Mouse (Mus musculus): ENCODE data around the gene 4933415F23Rik.

4933415F23Rik gene

DNA sequence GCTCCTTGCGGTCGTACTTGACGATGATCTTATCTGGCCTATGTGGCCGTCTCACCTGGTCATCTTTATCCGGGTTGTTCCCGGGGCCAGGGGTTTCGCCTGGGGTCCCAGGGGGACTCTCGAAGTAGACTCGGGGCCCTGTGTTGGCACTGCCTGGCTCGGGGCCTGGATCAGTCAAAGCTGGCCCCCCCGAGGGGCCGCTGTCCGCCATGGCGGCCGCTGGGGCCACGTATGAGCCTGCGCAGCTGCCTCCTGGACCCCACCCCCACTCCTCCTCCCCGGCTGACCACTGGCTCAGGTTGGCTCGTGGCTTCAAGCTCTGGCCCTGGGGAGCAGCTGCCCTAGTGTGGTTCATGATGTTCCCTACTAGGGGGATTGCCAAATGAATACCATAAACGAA, at the start of gene 4933415F23Rik:
4933415F23Rik (minus strand) TSS at position 233 of the 400 bp plus-strand sequence.
- in situ Hi-C loops (cut with MboI, MseI): no loop called here

DNA sequence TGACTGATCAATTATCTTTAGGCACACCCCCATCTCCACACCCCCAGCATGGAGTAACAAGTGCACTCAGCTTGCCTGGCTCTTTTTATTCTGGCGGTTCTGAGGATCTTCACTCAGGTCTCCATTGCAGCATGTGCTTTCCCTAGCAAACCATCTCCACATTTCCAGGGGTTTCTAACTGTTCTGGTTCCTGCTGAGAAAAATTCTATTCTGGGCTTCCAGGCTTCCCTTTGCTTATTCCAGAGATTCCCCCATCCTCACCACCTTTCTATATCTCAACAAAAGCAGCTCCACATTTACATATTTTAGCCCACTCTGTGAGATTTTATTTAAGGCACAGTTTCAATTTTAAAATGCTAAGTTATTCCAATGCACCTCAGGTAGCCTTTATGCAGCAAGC, 49.7 kb upstream of the 4933415F23Rik start:
- in situ Hi-C loops (cut with MboI, MseI): no loop called here

DNA sequence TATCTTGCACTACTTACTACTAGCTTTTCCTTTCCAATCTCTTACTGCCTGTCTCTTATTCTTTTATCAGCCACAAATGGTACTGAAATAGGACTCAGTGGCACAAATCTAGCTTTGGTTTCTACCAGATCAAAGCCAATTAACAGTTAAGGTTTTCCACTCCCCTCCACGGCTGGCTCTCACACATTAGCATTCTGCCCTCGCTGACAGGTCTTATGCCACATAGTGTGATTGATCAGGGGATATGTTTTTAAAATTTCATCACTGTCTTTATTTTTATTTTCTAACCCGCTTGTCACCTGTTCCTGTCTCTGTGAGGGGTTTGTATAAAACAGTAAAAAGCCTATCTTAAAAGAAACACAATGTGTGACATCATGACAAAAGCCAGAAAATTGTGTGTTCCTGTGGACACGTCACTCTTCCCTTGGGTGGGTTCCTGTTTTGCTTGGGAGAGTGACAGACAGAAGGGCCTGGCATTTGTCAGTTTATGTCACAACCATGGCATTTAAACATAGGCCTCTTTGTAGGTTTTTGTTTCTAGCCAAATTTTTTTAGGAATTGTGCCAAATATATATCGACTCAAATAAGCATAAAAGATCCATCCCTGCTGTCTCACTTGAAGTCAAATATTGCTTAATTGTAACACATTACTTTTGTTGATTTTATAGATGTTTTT, 44.3 kb upstream of the 4933415F23Rik start:
- in situ Hi-C loops (cut with MboI, MseI): loop anchor here (25.0 kb wide), 1 partner anchor 534 kb away; no protein-coding TSS in a partner anchor

DNA sequence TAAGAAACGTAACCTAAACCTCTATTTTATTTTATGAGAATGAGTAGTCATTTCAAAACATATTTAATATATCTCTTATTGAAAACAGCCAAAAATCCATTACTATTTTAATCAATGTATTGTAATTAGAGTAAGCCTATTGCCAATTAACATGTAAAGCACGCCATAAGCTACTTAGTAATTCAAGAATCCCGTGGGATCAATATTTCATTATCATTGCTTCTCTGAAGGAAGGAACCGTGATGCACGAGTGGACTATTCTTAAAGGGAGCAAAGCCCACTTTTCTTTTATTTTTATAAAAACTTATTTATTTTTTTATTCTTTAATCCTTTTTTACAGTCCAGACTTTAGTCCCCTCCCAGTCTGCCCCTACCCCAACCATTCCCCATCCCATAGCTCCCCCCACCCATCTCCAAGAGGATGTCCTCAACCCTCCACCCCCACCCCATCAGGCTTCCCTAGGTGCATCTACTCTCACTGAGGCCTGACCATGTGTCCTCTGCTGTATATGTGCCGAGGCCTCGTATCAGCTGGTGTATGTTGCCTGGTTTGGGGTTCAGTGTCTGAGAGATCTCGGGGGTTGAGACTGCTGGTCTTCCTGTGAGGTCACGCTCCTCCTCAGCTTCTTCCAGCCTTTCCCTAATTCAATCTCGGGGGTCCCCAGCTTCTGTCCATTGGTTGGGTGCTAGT, 39.2 kb upstream of the 4933415F23Rik start:
- in situ Hi-C loops (cut with MboI, MseI): loop anchor here (25.0 kb wide), 1 partner anchor 529 kb away; no protein-coding TSS in a partner anchor

DNA sequence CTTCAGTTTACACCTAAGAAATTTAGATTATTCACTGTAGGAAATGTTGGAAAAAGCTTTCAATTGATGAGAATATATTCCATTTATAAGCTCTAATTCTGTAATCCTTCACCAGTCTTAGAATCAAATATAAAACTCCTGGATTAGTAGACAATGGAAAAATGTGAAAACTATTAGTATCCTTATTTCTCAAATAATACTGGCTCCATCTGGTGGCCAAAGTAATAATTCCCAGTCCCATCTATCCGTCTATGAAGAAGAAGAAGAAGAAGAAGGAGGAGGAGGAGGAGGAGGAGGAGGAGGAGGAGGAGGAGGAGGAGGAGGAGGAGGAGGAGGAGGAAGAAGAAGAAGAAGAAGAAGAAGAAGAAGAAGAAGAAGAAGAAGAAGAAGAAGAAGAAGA, 38.5 kb upstream of the 4933415F23Rik start:
- in situ Hi-C loops (cut with MboI, MseI): loop anchor here (25.0 kb wide), 1 partner anchor 528 kb away; no protein-coding TSS in a partner anchor

DNA sequence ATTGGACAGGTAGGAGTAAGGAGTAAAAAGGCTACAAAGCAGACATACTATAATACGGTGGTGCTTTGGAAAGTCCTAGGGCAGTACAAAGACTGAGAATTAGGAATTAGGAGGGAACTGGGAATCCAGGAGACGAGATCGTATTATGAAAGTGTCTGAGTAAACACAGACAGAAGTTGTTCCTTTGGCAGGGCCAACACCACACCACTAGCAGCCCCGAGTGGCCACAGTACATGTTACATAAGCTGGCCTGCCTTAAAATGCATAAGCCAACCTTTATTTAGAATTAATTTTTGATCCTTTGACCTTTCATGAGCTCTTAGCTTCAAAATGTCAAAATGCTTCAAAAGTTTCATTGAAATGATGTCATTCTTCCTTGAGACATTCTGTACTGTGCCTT, 18.8 kb upstream of the 4933415F23Rik start:
- in situ Hi-C loops (cut with MboI, MseI): no loop called here

DNA sequence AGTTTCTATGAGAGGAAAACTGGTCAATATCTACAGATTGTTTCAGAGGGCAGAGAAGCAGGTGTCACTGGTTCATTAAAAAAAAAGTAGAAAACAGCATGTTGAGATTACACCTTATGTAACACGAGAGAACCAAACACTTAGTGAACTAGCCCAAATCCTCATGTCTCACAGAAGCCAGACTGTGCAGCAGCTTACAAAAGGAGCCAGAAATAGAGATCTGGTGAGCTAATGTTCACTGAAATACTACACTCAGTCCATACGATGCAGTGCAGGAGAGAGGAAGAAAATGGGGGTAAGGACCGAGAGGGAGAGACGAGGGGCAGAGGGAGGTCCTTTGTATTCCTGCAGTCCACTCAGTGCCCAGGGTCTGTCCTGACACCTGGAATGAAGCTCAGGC, 17.4 kb upstream of the 4933415F23Rik start:
- in situ Hi-C loops (cut with MboI, MseI): no loop called here

DNA sequence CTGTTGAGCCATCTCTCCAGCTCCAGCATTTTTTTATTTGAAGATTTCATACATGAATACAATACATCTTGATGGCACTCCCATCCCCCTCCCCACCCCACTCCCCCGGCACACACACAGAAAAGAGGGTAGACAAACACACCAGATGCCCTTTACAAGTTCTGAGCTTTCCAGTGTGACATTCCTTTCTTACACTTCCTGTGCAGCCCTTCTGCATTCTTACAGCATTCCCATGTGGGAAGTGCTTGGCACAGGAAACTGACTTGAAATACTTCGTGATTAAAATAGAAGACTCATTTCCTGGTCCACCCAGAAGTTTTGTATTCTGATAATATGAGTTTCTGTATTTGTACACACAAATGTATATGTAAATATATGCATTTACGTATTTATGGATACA, 15.4 kb upstream of the 4933415F23Rik start:
- in situ Hi-C loops (cut with MboI, MseI): no loop called here

DNA sequence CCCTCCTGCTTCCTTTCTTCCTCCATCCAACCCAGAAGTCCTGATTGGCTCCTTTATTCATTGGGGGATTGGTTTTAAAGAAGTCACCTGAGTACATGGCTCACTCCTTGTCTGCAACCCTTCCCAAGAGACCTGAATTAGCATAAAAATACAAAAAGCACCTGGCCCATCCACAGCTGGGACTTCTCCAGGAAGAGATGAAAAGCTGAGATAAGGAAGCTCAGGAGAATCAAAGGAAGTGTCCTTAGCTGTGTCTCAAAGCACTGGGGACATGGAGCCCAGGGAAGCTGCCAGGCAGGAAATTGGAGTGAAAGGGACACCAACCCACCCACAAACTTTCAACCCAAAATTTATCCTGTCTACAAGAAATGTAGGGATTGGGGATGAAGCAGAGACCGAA, 7.1 kb upstream of the 4933415F23Rik start:
- in situ Hi-C loops (cut with MboI, MseI): no loop called here

DNA sequence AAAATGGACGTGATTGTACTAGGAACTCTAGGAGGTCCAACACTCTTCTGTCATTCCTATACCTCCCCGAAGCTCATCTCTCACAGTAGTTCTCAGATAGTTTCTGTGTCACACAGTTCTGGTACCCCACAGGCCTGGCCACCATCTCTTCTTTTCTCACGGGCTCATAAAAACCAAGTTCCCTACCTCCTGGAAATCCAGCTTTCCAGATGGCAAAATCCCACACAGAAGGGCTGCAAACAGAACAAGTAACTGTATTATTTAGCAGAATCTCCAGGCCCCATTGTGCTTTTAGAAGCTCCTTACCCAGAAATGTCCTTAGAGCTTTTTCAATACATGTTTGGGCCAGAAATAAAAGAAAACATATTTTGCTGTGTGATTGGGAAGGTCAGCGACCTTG, 828 bp upstream of the 4933415F23Rik start:
- in situ Hi-C loops (cut with MboI, MseI): no loop called here

DNA sequence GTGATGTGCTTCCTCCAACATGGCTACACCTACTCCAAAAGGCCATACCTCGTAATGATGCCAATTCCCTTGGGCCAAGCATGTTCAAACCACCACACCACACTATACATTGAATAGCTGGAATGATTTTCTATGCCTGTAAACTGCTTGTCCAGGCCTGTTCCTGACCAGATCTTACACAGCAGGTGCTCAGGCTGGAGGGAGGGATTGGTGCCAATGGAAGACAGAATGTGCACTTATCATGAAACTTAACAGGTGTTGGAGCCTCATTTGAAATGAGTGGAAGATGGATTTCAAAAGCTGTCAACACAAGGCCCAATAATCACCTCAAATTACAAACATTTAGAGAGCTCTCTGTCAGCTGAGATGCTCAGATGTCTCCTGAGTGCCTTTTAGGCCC, 2.3 kb downstream of the 4933415F23Rik start:
- in situ Hi-C loops (cut with MboI, MseI): no loop called here

DNA sequence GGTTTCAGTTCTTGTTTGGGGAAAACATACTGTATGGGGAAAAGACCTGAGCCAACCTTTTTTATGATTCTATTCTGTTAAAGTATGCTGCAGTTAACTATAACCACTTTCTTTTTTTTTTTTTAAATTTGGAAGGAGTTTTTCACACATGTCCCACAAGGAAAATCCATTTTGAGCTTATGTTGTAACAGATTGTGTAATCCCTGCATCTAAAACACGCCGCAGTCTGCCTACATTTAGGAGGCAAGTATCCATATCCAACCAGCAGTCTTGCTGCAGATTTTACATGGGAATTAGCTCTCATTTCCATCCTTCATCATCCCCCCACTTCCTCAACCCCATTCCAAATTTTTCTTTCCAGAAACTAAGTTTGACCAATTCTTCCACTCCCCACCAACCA, 3.6 kb downstream of the 4933415F23Rik start:
- in situ Hi-C loops (cut with MboI, MseI): no loop called here

DNA sequence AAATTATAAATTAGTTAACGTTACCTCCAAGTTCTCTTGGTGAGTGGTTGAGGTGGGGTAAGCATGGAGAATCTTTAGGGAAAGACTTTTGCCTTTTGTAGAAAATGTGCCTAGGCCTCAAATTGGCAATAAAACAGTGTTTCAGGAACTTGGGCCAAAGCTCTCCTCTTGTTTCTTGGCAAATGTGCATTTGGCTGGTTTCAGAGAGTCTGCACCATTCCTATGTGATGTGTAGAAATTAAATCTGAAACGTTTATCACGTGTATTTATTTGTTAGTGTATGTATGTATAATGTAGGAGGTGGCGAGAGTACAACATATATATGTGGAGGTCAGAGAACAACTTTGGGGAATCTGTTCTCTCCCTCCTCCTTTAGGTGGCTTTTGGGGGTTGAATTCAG, 4.1 kb downstream of the 4933415F23Rik start:
- in situ Hi-C loops (cut with MboI, MseI): no loop called here

DNA sequence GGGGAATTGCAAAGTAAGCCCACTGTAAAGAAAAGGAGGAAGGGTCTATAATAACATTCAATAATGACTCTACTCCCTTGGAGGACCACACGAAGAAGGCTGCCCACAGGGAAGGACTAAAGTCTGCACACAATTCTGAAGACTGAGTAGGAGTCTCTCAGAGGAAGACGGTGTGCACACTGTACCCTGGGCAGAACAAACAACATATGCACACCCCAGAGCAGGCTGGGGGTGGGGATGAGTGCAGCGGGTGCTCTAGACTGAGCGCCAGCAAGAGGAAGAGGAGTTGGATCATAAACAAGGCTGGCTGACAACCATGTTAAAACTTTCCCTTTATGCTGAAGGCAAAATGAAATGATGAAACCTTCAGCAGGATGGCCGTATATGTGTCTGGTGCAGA, 34.3 kb downstream of the 4933415F23Rik start:
- in situ Hi-C loops (cut with MboI, MseI): no loop called here

DNA sequence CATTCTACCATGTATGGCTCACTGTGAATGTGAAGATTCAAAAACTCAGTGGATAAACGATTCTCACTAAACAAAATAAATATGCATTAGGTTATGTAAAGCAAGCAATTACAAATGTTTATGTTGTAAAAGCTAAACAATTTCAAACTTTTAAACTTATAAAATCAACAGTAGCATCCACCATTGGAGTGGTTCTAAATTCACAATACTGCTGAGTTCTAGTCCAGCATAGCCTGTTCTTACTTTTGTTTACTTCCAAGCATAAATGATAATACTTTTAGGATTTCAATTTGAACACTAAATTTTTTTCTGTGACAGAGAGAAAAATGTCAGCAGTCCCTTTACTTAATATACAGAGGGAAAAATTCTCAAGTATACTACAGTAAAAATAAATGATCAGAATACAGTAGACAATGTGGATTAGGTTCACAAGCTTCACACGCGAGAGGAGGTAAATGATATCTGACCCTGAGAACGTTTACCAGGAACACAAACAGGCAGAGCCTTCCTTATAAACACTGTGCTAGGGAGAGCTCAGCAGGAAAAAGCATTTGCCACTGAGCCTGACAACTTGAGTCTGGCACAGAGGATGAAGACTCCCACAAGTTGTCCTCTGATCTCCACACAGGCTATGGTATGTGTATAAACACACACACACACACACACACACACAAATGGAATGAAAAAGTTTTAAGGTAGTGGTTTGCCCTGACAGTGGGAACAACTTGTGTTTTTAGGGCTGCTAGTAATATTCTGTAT, 37.2 kb downstream of the 4933415F23Rik start:
- in situ Hi-C loops (cut with MboI, MseI): no loop called here

DNA sequence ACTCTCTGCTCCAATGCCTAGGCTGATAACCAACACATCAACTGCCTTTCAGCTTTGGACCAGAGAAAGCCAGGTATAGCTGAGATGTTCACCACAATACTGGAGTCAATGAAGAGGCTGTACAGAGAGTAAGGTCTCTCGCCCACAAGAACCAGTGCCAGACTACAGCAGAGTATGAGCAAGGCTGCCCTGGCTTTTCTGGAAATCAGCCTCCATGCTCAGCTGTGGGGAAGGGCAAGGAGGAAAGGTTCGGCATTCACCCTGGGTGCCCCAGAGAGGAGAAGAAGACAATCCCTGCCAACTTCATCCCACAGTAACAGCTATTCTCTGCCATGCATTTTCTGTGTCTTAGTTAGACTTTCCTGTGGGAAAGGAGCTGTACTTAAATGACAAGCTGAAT, 38.1 kb downstream of the 4933415F23Rik start:
- in situ Hi-C loops (cut with MboI, MseI): no loop called here

DNA sequence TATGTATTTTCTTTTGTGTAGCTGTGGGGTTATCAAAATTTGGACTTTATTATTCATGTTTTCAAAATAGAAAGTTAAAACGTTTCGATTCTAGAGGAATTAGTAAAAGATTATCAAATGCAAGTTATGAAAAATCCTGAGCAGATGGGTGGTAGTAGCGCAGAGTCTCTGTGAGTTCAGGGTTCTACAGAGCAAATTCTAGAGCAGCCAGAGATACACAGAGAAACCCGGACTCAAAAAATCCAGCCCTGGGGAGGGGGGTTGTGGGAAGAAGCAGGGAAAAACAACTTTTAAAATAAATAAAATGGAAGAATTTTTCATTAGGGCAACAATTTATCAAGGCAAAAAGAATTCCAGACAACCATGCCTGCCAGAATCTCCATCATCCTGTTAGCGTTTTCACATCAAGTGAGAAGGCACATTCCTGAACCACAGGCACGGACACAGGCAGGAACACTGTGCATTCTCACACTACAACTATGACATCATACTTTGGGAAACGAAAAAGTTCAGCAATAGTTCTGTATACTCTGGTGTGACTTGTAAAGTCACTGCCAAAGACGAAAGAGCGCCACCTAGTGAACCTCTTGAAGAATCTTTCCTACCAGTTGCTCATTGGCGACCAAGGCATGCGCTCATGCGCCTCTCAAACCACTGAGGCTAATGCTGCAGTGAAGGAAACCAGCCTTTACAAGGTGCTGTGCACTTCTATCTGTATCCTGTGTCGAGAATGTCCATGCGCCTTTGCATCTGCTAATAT, 40.3 kb downstream of the 4933415F23Rik start:
- in situ Hi-C loops (cut with MboI, MseI): no loop called here

DNA sequence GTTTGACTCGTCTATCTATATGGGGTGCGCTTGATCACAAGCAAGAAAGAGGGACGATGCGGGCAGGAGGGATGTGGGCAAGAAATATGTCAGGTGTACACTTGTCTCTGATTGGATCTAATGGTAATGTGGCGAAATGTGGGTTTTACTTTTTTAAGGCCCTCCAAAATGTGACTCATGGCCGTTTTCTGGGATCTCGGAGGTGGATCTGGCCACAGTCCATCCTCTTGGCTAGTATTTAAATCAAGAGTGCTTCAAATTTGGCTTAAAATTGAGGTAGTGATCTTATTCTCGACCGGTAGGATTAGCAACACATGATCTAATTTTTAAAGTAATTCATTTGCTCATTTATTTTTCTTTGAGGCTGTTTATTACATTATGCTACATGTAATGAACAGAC, 42.0 kb downstream of the 4933415F23Rik start:
- in situ Hi-C loops (cut with MboI, MseI): no loop called here

Data from regulatory T cell (primary cell).